Mouse (Mus musculus) megakaryocyte, embryonic 14.5 days (primary cell): ENCODE measurements around the gene Bahcc1.

Experiments used
- FLI1 ChIP-seq: IDR thresholded peaks from 2 replicates; pipeline ENCODE4 v1.6.1; 2012; ENCODE audit warnings: low read length, inconsistent platforms, mixed read lengths
- GATA1 ChIP-seq: IDR thresholded peaks from 3 replicates; pipeline ENCODE4 v1.6.1; 2012; ENCODE audit warnings: mixed read lengths, low read length, inconsistent platforms, borderline replicate concordance

GRCm38 (mm10) chr11:120259792-120260768 is 27.3 kb downstream of the Bahcc1 start:
- TF ChIP-seq GATA1 (no peak), FLI1 (no peak)
